Mouse (Mus musculus) liver, embryonic 18 days (tissue): ENCODE results near the gene AI464131. TPM values are rescaled to one million over a fixed set of nuclear protein-coding genes. Genes with fewer than 3 reads are reported as not detected.

Experiments used
- polyA plus RNA-seq: library from polyadenylated mRNA; depleted of rRNA; stranded (reverse); fragments of >200 nt; gene quantifications from 2 replicates; pipeline ENCODE4 v1.2.3, GENCODE M21; 2012; rRNA removed

AI464131 gene
- polyA plus RNA-seq = 2.4 and 2.8 TPM in 2 replicates

GRCm38 (mm10) chr4:41502986-41503412 is at the start of gene AI464131:
AI464131 (minus strand) TSS chr4:41503076.

GRCm38 (mm10) chr4:41517233-41517632 is 14.4 kb upstream of the AI464131 start, which contains the start of gene 1110017D15Rik:
1110017D15Rik (minus strand) TSS chr4:41517333.

GRCm38 (mm10) chr4:41464345-41465286 is 38.3 kb downstream of the AI464131 start, which contains the start of the genes Kif24 and Nudt2:
Kif24 (minus strand) TSS chr4:41464887.
Nudt2 (plus strand) TSS chr4:41465151.

Other genes with a start within 250 kb of the AI464131 start
- 8.2 and 9.7 TPM in 2 replicates for gene Ubap2, start 227.9 kb downstream of the AI464131 start, polyA plus RNA-seq
- 26.1 and 26.8 TPM in 2 replicates for gene Dcaf12, start 188.2 kb downstream of the AI464131 start, polyA plus RNA-seq
- 18.2 and 20.4 TPM in 2 replicates for gene Ubap1, start 154.1 kb downstream of the AI464131 start, polyA plus RNA-seq
- gene Kif24, start 38.2 kb downstream of the AI464131 start, polyA plus RNA-seq = 1.8 and 1.9 TPM in 2 replicates
- 11.7 and 12.6 TPM in 2 replicates for gene Nudt2, start 37.9 kb downstream of the AI464131 start, polyA plus RNA-seq
- gene 1110017D15Rik, start 14.3 kb upstream of the AI464131 start, polyA plus RNA-seq = 0.02 and 0.03 TPM in 2 replicates
- 2.5 and 2.7 TPM in 2 replicates for gene Fam219a, start 66.5 kb upstream of the AI464131 start, polyA plus RNA-seq
- gene Dnaic1, start 66.7 kb upstream of the AI464131 start, polyA plus RNA-seq = 3.5 and 3.7 TPM in 2 replicates
- gene Enho, start 137.2 kb upstream of the AI464131 start, polyA plus RNA-seq = 5.7 and 5.8 TPM in 2 replicates
- gene Cntfr, start 194.0 kb upstream of the AI464131 start, polyA plus RNA-seq = 0.30 and 0.56 TPM in 2 replicates
- 23.0 and 25.1 TPM in 2 replicates for gene Il11ra1, start 196.9 kb upstream of the AI464131 start, polyA plus RNA-seq
- gene Rpp25l, start 210.5 kb upstream of the AI464131 start, polyA plus RNA-seq = 20.0 and 24.3 TPM in 2 replicates
- 34.3 and 35.2 TPM in 2 replicates for gene Dctn3, start 220.1 kb upstream of the AI464131 start, polyA plus RNA-seq
- gene Arid3c, start 228.1 kb upstream of the AI464131 start, polyA plus RNA-seq = 0.03 TPM in 1 of 2 replicates, not detected in the other